Mouse (Mus musculus): ENCODE data around the gene Capn1.

Capn1 gene

GRCm38 (mm10) chr19:5954031-5954710 is 61.5 kb downstream of the Capn1 start:
- no peak for DNase-seq (ENCODE audit: low spot score in 2 of 2)

GRCm38 (mm10) chr19:5953201-5953770 is 62.4 kb downstream of the Capn1 start:
- no peak for DNase-seq (ENCODE audit: low spot score in 2 of 2)

DNA sequence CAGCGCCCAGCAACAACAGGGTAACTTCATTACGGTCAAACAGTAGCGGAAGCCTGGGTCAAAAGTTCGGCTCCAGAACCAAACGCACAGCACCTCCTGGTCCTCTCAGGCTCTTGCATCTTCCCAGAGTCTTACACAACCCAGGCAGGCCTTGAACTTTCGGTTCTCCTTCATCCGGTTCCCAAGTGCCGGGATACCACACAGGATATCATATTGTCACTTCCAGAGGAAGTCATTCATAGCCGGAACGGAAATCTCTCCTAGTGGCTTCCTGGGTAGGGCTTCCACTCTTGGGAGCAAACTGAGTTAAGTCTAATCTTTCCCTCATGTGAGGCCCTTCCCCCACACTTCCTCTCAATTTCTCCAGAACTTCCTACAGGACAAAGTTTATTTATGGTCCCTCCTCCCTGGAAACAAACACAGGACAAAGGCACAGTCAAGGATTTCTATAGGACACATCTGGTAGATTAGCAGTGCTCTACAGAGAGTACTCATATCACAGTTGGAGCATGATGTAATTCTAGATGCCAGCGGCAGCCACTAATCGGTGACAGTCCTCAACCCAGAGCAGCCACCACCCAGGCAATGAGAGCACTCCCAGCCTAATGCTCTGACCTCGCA is 63.5 kb downstream of the Capn1 start:
- DNase-seq (ENCODE audit: low spot score in 2 of 2): peak; percentile 88 to 95

GRCm38 (mm10) chr19:5951631-5952030 is 64.1 kb downstream of the Capn1 start:
- DNase-seq (ENCODE audit: low spot score in 2 of 2): no peak

DNA sequence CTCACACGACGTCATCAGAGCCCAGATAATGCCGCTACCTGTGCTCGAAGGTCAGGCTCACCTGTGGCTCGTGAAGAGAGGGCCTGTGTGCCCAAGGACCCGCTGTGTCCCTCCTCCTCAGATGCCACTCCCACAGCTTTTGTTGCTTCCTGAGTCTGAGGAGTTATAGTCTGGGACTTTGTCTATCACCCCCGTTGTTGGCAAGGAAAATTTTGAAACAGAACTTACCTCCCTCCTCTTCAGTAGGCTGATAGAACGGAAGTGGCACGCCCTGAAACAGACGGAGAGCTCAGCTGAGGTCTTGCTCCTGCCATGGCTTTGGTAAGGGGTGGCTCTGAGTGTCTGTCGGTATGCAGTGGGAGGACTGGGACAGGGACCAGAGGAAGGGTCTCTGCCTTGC is 65.5 kb downstream of the Capn1 start:
- DNase-seq (ENCODE audit: low spot score in 2 of 2): no peak

- peak; percentile 71 to 78 for DNase-seq (ENCODE audit: low spot score in 2 of 2)
Measured at GRCm38 (mm10) chr19:5945891-5946290, 69.8 kb downstream of the Capn1 start.

- DNase-seq (ENCODE audit: low spot score in 2 of 2): no peak
Measured at GRCm38 (mm10) chr19:5945027-5945426, 70.7 kb downstream of the Capn1 start.

DNA sequence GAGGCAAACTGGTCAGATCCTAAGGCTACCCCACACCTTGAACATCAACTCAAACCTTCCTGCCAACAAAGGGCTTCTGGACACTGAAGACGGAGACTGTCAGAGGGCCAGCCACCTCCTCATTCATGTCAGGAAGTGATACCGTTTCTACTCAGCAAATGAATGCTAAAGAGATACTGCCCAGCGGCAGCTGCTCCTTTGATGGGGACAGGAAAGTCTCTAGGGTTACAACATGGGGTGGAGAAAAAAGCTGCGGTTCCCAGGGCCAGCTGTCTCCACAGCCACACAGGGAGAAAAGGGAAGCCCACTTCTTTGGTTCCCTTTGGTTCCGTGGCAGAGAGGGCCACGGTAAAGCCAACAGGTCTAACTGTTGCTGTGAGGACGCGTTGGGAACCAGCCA is 71.6 kb downstream of the Capn1 start:
- DNase-seq (ENCODE audit: low spot score in 2 of 2): no peak

- DNase-seq (ENCODE audit: low spot score in 2 of 2): no peak
Measured at GRCm38 (mm10) chr19:5943404-5943803, 72.3 kb downstream of the Capn1 start.

DNA sequence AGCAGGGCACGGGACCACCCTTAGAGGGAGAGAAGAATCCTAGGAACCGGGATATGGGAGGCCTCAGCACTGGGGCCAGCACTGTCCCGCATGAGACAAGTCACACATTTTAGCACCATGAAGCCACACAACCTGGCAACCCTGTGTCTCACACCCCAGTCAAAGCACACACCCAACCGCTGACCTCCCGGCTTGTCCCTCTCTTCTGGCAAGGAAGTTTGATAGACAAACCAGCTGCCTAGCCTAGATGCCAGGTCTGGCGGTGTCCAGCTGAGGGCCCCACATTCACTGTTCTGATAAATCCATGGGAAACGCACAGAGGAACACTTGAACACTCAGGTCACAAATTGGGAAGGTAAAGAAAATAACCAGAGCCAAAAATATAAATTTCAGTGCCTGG is 73.1 kb downstream of the Capn1 start:
- no peak for DNase-seq (ENCODE audit: low spot score in 2 of 2)

DNA sequence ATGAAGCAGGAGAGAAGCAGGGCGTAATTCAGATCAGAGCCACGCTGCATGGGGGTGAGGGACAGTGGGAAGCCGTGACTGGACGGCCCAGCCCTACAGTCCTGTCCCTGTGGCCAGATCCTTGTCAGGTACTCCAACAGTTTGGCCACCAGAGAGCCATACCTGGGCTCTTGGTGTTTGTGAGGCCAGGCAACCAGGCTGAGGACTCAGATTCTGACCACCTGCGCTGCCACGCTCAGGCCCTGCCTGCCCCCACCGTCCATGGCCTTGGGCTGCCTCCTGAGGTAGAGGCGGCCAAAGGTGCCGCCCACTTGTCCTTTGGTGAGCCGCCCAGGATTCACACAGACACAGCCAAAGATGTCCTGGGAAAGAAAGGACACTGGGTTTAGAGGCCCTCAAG is 75.0 kb downstream of the Capn1 start:
- DNase-seq (ENCODE audit: low spot score in 2 of 2): no peak

GRCm38 (mm10) chr19:5940173-5940572 is 75.5 kb downstream of the Capn1 start:
- DNase-seq (ENCODE audit: low spot score in 2 of 2): peak; percentile 88 to 90

- DNase-seq (ENCODE audit: low spot score in 2 of 2): no peak
Measured at GRCm38 (mm10) chr19:5939715-5940114, 76.0 kb downstream of the Capn1 start.

Measured in heart, adult 9 months (tissue).